Mouse (Mus musculus) right cerebral cortex, postnatal 10 days (tissue): ENCODE measurements around the gene Olfr368.

ENCODE experiments used
- DNase-seq, 2 experiments: peaks; one replicate each; pipeline ENCODE4 v3.0.0; 2021; ENCODE audit warnings: low spot score in 2 of 2

The Olfr368 gene

DNA sequence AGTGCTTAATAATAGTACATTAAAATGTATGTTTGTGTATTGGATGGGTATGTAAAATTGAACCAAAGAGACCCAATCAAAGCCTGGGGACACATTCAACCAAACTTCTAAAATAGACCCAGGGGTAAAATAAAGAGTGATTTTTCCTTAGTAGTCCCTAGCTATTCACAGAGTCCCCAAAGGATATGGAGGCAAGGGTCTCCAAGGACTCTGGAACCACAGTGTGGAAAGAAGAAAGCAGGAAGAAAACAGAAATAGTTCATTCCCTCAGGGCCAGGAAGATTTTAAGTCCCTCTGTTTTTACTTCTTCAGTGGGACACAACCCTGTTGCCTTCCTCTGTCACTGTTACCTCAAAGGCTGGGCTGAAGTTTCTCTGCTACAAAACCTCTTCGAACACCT lies at the start of gene Olfr368:
TSS of gene Olfr368 (plus strand) at position 301 of the 400 bp plus-strand sequence.
- no peak for DNase-seq

DNA sequence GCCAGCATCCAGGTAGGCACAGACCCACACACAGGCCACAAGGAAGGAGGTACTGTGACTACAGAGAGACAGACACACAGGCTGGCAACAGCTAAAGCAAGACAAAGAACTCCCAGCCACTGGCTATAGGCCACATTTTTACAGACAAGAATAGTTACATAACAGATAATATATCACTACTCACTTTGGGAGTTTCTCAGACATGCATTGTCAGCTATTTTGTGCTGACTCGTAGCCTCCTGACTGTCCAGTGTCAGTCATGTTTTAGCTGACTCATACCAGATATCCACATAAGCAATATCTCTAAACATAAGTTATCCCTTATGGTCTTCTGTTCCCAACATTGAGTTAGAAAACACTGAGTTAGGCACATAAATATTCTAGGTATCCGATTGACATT lies 7.0 kb downstream of the Olfr368 start:
- no peak for DNase-seq

GRCm38 (mm10) chr2:37338497-37339187 lies 12.3 kb downstream of the Olfr368 start:
- DNase-seq: peak; percentile 61 to 77

DNA sequence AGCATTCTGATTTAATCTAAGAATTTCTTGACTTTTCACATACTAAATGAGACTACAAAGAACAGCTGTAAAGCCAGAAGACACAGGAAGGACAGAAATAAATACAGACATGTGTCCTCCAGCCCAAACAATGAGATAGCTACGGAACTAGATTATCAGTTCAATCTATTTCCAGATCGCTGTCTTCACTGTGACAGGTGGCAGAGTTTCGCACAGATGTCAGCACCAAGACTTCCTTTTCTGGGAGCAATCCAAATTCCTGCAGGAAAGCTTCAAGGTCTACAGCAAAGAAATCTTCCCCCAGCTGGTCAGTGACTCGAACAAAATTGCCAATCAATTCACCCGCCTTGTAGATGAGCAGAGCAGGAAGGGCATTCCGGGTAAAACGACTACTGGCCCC lies 25.4 kb downstream of the Olfr368 start:
- peak in 1 of 2 experiments; percentile 57 for DNase-seq

- no peak for DNase-seq
Measured at GRCm38 (mm10) chr2:37355571-37355970, 29.3 kb downstream of the Olfr368 start.

DNA sequence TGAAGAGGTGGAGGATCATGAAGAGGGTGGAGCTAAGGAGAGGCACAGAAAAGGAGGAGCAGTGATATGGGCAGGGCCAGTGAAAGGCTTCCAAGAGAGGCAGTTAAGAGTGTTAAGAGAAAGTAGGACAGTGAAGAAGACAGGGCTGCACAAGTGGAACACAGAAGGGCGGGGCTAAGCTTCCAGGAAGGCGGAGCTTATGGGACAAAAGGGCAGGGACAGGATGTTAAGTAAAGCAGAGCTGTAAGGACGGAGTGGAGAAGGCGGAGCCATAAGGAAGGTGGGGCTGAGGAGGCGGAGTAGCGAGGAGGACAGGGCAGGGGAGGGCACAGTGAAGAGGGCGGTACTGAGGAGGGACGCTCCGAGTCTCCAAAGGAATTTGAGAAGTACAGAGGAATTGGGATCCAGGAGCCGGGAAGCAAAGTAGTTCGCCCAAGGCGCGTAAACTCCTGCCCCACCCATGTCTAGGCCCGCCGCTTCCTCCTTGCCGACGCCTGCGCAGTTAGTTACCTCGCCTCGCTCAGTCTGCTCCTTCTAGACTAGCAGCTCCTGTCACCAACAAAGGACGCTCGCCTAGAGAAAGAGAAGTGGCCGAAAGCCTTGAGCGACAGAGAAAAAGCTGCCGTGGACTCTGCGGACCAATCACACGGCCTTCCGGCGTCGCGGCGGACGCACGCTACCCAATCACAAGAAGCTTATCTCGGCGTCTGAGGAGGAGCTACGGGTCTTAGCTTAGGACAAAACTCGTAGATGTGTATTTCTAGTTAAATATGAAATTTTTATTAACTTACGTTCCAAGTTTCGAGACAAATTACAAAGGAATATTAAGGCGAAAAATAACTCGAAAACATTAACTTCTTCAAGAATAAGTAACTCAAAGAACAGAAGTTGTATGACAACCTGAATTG lies 32.6 kb downstream of the Olfr368 start, which contains the start of gene Pdcl:
TSS of gene Pdcl (minus strand) at position 700 of the 908 bp plus-strand sequence.
- peak; percentile 94 to 96 for DNase-seq

DNA sequence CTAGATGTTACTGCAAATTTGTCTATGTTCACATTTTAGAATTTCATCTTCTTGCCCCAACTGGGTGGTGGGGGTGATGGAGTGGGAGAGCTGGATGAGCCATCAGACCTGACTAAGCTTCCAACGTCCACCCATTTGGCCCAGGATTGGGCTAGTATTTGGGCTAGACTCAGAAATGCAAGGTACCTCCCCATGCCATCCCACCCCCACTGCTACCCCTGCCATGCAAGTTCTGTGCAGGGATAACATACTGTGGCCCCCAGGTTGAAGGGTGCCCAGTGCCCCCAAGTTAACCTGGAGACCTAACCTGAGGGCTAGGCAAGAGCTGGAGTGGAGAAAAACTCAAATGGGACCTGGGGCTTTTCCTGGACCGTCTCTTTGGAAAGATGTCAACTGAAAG lies 33.6 kb downstream of the Olfr368 start:
- DNase-seq: no peak

GRCm38 (mm10) chr2:37370651-37371050 lies 44.3 kb downstream of the Olfr368 start:
- no peak for DNase-seq

DNA sequence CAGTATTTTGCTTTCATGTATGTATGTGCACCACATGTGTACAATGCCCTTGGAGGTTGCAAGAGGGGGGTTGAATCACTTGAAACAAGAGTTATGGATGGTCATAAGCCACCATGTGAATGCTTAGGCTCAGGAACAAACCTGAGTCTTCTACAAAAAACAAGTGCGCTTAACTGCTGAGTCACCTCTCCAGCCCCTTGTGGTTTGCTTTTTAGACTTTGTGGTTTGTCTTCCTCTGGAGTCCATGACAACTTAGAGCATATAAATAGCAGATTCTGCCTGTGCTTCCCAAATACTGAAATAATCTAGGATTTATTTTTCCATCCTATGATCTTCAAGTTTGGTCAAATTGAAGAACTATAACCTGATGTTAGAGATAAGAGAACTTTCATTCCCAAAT lies 49.7 kb downstream of the Olfr368 start:
- no peak for DNase-seq

DNA sequence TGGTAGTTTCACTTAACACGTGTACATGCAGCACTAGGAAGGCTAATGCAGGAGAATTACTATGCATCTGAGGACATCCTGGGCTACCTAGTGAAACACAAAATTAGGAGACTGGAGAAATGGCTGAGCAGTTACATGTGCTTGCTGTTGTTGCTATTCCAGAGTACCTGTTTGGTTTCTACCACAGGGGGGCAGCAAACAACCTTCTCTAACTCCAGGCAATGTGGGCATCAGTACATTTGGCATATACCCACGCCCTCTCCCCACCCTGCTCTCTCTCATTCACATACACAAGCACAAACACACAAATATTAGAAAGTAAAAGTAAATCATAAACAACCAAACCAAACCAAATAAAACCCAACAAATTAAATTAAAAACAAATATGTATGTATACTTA lies 53.9 kb downstream of the Olfr368 start:
- DNase-seq: peak; percentile 63 to 66
